Mouse (Mus musculus) retina, adult 2 months (tissue): ENCODE data around the gene Pold1.

ENCODE experiments used
- DNase-seq: peaks from one replicate; pipeline ENCODE4 v3.0.0-alpha.2; 2012; ENCODE audit warnings: low read depth, low spot score

Gene Pold1

GRCm38 (mm10) chr7:44547041-44547440 is 1.6 kb downstream of the Pold1 start:
- no peak for DNase-seq

- no peak for DNase-seq
These were observed 2.4 kb downstream of the Pold1 start for GRCm38 (mm10) chr7:44546274-44546673.

- DNase-seq = no peak
These were observed 5.6 kb downstream of the Pold1 start for GRCm38 (mm10) chr7:44543071-44543470.

GRCm38 (mm10) chr7:44542555-44542954 is 6.1 kb downstream of the Pold1 start:
- DNase-seq = no peak

- DNase-seq = no peak
These were observed 9.7 kb downstream of the Pold1 start for GRCm38 (mm10) chr7:44538756-44539624.

- DNase-seq = no peak
These were observed 11.2 kb downstream of the Pold1 start for GRCm38 (mm10) chr7:44537496-44537895.

GRCm38 (mm10) chr7:44537009-44537408 is 11.6 kb downstream of the Pold1 start:
- no peak for DNase-seq

- DNase-seq = no peak
These were observed 12.1 kb downstream of the Pold1 start for GRCm38 (mm10) chr7:44536590-44536968.

- no peak for DNase-seq
These were observed 12.7 kb downstream of the Pold1 start for GRCm38 (mm10) chr7:44535657-44536589.

GRCm38 (mm10) chr7:44534656-44535441 is 13.8 kb downstream of the Pold1 start:
- no peak for DNase-seq

- no peak for DNase-seq
These were observed 14.4 kb downstream of the Pold1 start for GRCm38 (mm10) chr7:44534242-44534641.

- DNase-seq = no peak
These were observed 15.0 kb downstream of the Pold1 start for GRCm38 (mm10) chr7:44533746-44534045.

- DNase-seq = no peak
These were observed 15.5 kb downstream of the Pold1 start for GRCm38 (mm10) chr7:44532918-44533745.

GRCm38 (mm10) chr7:44531946-44532732 is 16.5 kb downstream of the Pold1 start, which contains the start of gene Spib:
Gene Spib (minus strand): TSS chr7:44532071.
- DNase-seq = no peak

- no peak for DNase-seq
These were observed 17.4 kb downstream of the Pold1 start for GRCm38 (mm10) chr7:44531207-44531606.

GRCm38 (mm10) chr7:44530507-44530906 is 18.1 kb downstream of the Pold1 start:
- no peak for DNase-seq

- no peak for DNase-seq
These were observed 19.1 kb downstream of the Pold1 start for GRCm38 (mm10) chr7:44529518-44529917.

- peak; percentile 56 for DNase-seq
These were observed 20.9 kb downstream of the Pold1 start for GRCm38 (mm10) chr7:44527483-44528398.
